Mouse (Mus musculus) liver, postnatal 0 days (tissue): ENCODE data around the gene Csrnp1. TPM values are rescaled to one million over a fixed set of nuclear protein-coding genes. Genes with fewer than 3 reads are reported as not detected.

Experiments used
- ATAC-seq: fragments of 200-750 bp; cut with Nextera tagmentation; 2 replicates; pipeline ENCODE4 v1.8.0; 2017; ENCODE audit warnings: mild to moderate bottlenecking, moderate library complexity
- DNase-seq: peaks from one replicate; pipeline ENCODE4 v3.0.0-alpha.2; 2016
- H3K27ac ChIP-seq: fragments of 300-500 bp; sonication (generic); 2 replicates; pipeline ENCODE4 v1.5.1; 2014; ENCODE audit warnings: antibody characterized with exemption, moderate library complexity, mild to moderate bottlenecking, low read depth
- H3K27me3 ChIP-seq: fragments of 300-500 bp; sonication (generic); 2 replicates; pipeline ENCODE4 v1.6.1; 2014; ENCODE audit warnings: low read length, control low read depth, mixed read lengths; ENCODE audit not compliant: insufficient read depth
- H3K36me3 ChIP-seq: fragments of 300-500 bp; sonication (generic); replicated peaks from 2 replicates; pipeline ENCODE4 v1.6.1; 2014; ENCODE audit warnings: mild to moderate bottlenecking, control low read depth, low read length, moderate library complexity, mixed read lengths; ENCODE audit not compliant: insufficient read depth
- H3K4me1 ChIP-seq: fragments of 300-500 bp; sonication (generic); 2 replicates; pipeline ENCODE4 v1.6.1; 2014; ENCODE audit warnings: antibody characterized with exemption, mild to moderate bottlenecking, control low read depth; ENCODE audit not compliant: insufficient read depth
- H3K4me2 ChIP-seq: fragments of 300-500 bp; sonication (generic); 2 replicates; pipeline ENCODE4 v1.6.1; 2014; ENCODE audit warnings: low read depth, mild to moderate bottlenecking, low read length, moderate library complexity, mixed read lengths
- H3K4me3 ChIP-seq: fragments of 300-500 bp; sonication (generic); 2 replicates; pipeline ENCODE4 v1.5.1; 2014; ENCODE audit warnings: low read depth, low read length
- H3K9ac ChIP-seq: fragments of 300-500 bp; sonication (generic); replicated peaks from 2 replicates; pipeline ENCODE4 v1.6.1; 2014; ENCODE audit warnings: mild to moderate bottlenecking, moderate library complexity
- H3K9me3 ChIP-seq: fragments of 300-500 bp; sonication (generic); 2 replicates; pipeline ENCODE4 v1.6.1; 2016; ENCODE audit warnings: mild to moderate bottlenecking, control low read depth, low read length, mixed read lengths
- CTCF ChIP-seq: sonication (generic); IDR thresholded peaks from 2 replicates; pipeline ENCODE4 v1.5.1; 2016; ENCODE audit warnings: antibody characterized with exemption, low read depth
- EP300 ChIP-seq: IDR thresholded peaks from 2 replicates; pipeline ENCODE4 v1.6.1; 2016; ENCODE audit warnings: antibody characterized with exemption, low read depth, mild to moderate bottlenecking
- WGBS: fragments of 180-500 bp; shearing (Covaris S2); extraction: QIAGEN DNeasy Blood & Tissue Kit; methylation state at CpG from one replicate; pipeline ENCODE4 v1.1.7; 2014; ENCODE audit not compliant: insufficient replicate concordance; 5-methylcytosine and 5-hydroxymethylcytosine counted together
- polyA plus RNA-seq: library from polyadenylated mRNA; unstranded; fragments of >200 nt; fragmentation: Nextera tagmentation; extraction: Ambion mirVana; gene quantifications from 2 replicates; pipeline ENCODE4 v1.2.1, GENCODE M21; 2015

Csrnp1 gene
- polyA plus RNA-seq, 1 experiment from 2014 or later, result 3.4 TPM

DNA sequence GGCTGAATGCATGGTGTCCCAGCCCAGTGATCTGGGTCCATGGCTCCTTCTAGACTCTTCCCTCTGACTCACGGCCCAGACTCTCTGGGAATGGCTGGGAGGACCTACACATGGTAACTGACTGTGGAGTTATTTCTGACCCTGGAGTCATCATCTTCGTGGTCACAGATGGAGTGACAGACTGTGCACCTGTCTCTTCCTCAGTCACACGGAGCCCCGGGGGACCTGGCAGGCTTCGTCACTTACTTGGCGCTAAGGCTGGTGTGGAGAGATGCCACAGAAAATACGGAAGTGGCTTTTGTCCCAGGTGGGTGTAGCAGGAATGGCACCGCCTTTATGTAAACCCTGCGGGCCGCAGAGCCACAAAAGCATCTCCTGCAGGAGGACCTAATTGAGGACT is 39.7 kb upstream of the Csrnp1 start:
- Histone ChIP-seq H3K4me3 (no peak overlapping the region), H3K9ac (no peak overlapping the region), H3K4me1 (peaks cover 10% of the 10 kb centered on the region), H3K36me3 (no peaks in the 10 kb centered on the region), H3K4me2 (no peak overlapping the region), H3K27me3 (no peaks in the 10 kb centered on the region), H3K27ac (no peak overlapping the region), H3K9me3 (no peaks in the 10 kb centered on the region)
- TF ChIP-seq EP300 (no peak), CTCF (no peak)
- WGBS, result 66% methylated on average over 10 of the region's 10 CpGs
- DNase-seq (no peak), ATAC-seq (no peak)

DNA sequence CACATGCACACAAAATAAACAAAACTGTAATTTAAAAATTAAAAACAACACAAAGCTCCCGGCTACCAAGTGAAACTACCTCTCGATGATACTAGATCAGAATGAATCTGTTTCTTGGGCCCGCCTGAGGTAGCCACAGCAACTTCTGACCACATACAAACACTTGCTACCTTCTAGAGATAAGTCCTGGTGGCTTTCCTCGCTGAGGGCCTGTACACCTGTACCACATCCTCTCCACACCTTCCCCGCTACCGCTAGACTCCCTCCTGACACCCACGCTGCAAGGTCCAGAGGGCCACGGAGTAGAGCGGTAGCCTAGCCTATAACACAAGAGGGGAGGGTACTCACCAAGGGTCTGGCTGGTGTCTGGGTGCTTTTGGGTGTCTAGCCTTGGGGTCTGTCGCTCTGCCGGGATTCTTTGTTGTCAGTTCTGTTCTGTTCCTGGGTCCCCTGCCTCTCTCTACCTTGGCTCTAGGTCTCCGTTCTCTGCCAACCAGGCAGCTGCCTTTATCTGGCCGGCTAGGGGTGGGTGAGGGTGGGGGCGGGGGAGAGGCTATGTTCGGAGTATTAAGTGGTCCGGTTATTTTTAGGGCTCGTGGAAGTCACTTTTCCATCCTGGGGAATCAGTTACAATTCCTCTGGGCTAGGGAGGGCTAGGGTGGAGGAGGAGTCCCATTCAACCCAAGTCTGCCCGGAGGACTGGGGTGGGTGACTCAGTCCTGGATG is 38.8 kb upstream of the Csrnp1 start, which contains the start of gene Xirp1:
Gene Xirp1 (minus strand): TSS at position 513 of the 726 bp plus-strand sequence.
- H3K4me2 ChIP-seq, result no peak within 1 kb of the TSS
- WGBS, result 79% methylated on average over 18 of the region's 18 CpGs
- H3K9me3 ChIP-seq, result no peaks in the 10 kb centered on the region
- no peak within 1 kb of the TSS for H3K27ac ChIP-seq
- no peak within 1 kb of the TSS for H3K4me3 ChIP-seq
- DNase-seq (no peak), ATAC-seq (no peak; the same call in 1 of the 2 replicates)
- TF ChIP-seq CTCF, result no peak
- TF ChIP-seq EP300, result no peak
- no peaks in the 10 kb centered on the region for H3K36me3 ChIP-seq
- peaks cover 10% of the 10 kb centered on the region for H3K4me1 ChIP-seq
- H3K9ac ChIP-seq, result no peak within 1 kb of the TSS
- H3K27me3 ChIP-seq, result 0 out of 2 replicates have a peak, but pooled peaks cover 3% of the 10 kb centered on the region

DNA sequence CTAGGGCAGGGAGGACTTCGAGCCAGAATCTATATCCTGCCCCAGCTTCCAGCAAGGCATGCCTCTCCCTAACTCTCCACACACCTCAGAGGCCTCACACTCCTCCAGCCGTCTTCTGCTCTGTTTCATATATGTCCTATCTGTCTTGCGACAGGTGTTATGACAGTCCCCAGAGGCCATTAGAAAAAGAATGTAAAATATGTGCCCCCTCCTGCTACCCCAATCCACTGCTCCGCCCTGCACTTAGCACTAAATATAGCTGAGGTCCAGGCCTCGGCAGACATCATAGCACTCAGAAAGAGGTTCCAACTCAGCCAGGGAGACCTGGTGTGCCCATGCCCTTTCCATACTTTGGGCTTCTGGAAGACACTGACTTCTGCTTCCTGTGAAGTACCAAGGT is 36.7 kb upstream of the Csrnp1 start:
- ATAC-seq (no peak), DNase-seq (no peak)
- Histone ChIP-seq H3K9ac (no peak overlapping the region), H3K27ac (no peak overlapping the region), H3K4me2 (no peak overlapping the region), H3K4me3 (no peak overlapping the region), H3K9me3 (no peaks in the 10 kb centered on the region), H3K4me1 (peaks cover 9% of the 10 kb centered on the region), H3K36me3 (no peaks in the 10 kb centered on the region), H3K27me3 (0 out of 2 replicates have a peak, but pooled peaks cover 3% of the 10 kb centered on the region)
- TF ChIP-seq EP300, result no peak
- TF ChIP-seq CTCF, result no peak
- 64% methylated on average over 5 of the region's 5 CpGs for WGBS

DNA sequence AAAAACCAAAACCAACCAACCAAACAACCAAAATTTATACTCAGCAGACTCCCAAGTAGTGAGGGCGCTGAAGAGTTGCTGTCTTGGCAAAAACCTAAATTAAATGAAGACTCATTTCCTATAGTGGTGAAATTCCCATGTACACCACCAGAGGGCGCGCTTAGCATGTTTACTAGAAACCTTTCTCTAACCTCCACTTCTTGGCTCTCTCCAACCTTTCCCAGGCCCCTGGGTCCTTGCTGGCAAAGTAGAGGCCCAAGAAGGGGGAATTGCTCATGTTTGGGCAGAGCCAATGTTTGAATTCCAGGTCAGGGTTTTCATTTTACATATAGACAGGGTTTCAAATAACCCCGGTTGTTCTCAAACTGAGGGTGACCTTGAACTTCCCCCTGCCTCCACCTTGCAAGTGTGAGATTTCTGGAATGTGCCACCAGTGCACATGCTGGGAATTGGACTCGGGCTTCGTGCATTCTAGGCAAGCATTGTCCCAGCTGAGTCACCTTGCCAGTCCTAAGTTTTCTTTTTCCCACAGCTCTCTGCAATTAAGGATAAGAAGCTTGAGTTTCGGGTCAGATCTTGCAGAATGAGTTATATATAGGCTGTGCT is 35.9 kb upstream of the Csrnp1 start:
- Histone ChIP-seq H3K4me3 (no peak overlapping the region), H3K27ac (no peak overlapping the region), H3K4me2 (no peak overlapping the region), H3K9ac (no peak overlapping the region), H3K4me1 (peaks cover 11% of the 10 kb centered on the region), H3K27me3 (0 out of 2 replicates have a peak, but pooled peaks cover 3% of the 10 kb centered on the region), H3K9me3 (no peaks in the 10 kb centered on the region), H3K36me3 (no peaks in the 10 kb centered on the region)
- WGBS, result 31% methylated on average over 7 of the region's 7 CpGs
- TF ChIP-seq EP300, result no peak
- peak; percentile 84 for TF ChIP-seq CTCF
- ATAC-seq (no peak), DNase-seq (peak; percentile 75)

DNA sequence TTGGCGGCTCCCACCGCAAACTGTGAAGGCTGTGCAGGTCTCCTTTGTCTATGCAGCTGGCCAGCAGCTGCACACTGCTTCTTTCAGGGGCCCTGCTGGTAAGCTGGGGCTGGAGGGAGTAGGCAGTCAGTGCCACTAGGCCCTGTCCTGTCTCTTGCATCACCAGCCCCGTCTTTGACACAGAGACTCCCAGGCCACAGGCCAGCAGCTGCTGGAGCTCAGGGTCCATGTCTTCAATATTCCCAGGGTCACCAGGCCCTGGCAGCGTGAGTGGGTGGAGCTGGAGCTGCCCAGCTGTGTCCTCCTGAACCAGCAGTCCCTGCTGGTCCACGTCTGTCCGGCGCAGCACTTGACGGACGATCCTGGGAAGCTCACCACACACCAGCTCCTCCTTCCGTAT is 32.5 kb upstream of the Csrnp1 start:
- DNase-seq (peak; percentile 67), ATAC-seq (peak; percentile 72)
- Histone ChIP-seq H3K36me3 (no peaks in the 10 kb centered on the region), H3K27ac (no peak overlapping the region), H3K27me3 (0 out of 2 replicates have a peak, but pooled peaks cover 3% of the 10 kb centered on the region), H3K9me3 (no peaks in the 10 kb centered on the region), H3K4me2 (peak overlapping the region; percentile 22; the same call in 1 of the 2 replicates), H3K4me3 (no peak overlapping the region), H3K4me1 (peaks cover 28% of the 10 kb centered on the region), H3K9ac (no peak overlapping the region)
- WGBS, result 67% methylated on average over 10 of the region's 10 CpGs
- TF ChIP-seq CTCF (no peak), EP300 (no peak; the same call in 1 of the 2 replicates)

GRCm38 (mm10) chr9:120014828-120015227 is 30.4 kb upstream of the Csrnp1 start:
- WGBS, result 71% methylated on average over 6 of the region's 6 CpGs
- Histone ChIP-seq H3K9ac (no peak overlapping the region), H3K9me3 (no peaks in the 10 kb centered on the region), H3K4me3 (no peak overlapping the region), H3K27ac (no peak overlapping the region), H3K27me3 (0 out of 2 replicates have a peak, but pooled peaks cover 3% of the 10 kb centered on the region), H3K4me2 (no peak overlapping the region), H3K4me1 (peaks cover 39% of the 10 kb centered on the region), H3K36me3 (no peaks in the 10 kb centered on the region)
- no peak for ATAC-seq
- DNase-seq, result no peak
- no peak for TF ChIP-seq EP300
- TF ChIP-seq CTCF, result no peak
